Comparison of ENCODE assay signal across 20 mouse cellular contexts in genomic region chr14:60856199-60856912, GRCm38 (mm10).
DNase-seq lines count a peak whose midpoint lies in the region; ATAC-seq and TF ChIP-seq lines count a peak whose summit lies in the region.
"Had no signal": no experiment of that assay in that cellular context is flagged by ENCODE, and none has a peak within 500 bp of the region (broad histone marks: within the 10 kb centered on the region; RNA-seq: fewer than 3 reads in every experiment).

No protein-coding gene starts in this region.

- 23% methylated on average over 7 of the region's 7 CpGs for WGBS in heart, embryonic 12.5 days
- WGBS in kidney, embryonic 15.5 days: 16% methylated on average over 7 of the region's 7 CpGs
- WGBS in hindbrain, postnatal 0 days: 87% methylated on average over 7 of the region's 7 CpGs

- TF ChIP-seq CTCF in hindbrain, postnatal 0 days (IDR thresholded peaks at IDR 0.05; ENCODE audit: low read depth): no peak

- H3K9me3 ChIP-seq in heart, embryonic 12.5 days (replicated peaks): no peaks in the 10 kb centered on the region
- H3K9me3 ChIP-seq in kidney, embryonic 15.5 days (replicated peaks): no peaks in the 10 kb centered on the region
- no peaks in the 10 kb centered on the region for H3K9me3 ChIP-seq in hindbrain, postnatal 0 days (ENCODE audit: low read length)
- H3K9me3 ChIP-seq: forebrain, embryonic 12.5 days; hindbrain, embryonic 13.5 days; limb, embryonic 15.5 days; midbrain, embryonic 10.5 days; neural tube, embryonic 12.5 days had no signal

- ATAC-seq in heart, embryonic 12.5 days (ENCODE audit: insufficient number of reproducible peaks, low FRiP score): no peak
- peak; percentile 49; the same call in 1 of the 2 replicates for ATAC-seq in kidney, embryonic 15.5 days (replicated peaks; ENCODE audit: low FRiP score)
- ATAC-seq in hindbrain, postnatal 0 days: no peak

- peak overlapping the region; percentile 31; the same call in 1 of the 2 replicates for H3K4me2 ChIP-seq in heart, embryonic 12.5 days
- H3K4me2 ChIP-seq in kidney, embryonic 15.5 days: no peak overlapping the region
- no peak overlapping the region for H3K4me2 ChIP-seq in hindbrain, postnatal 0 days (ENCODE audit: low read depth, low read length)
- H3K4me2 ChIP-seq: forebrain, embryonic 12.5 days; hindbrain, embryonic 13.5 days; limb, embryonic 15.5 days; neural tube, embryonic 12.5 days had no signal

- peak overlapping the region; percentile 78 for H3K27ac ChIP-seq in heart, embryonic 12.5 days (ENCODE audit: poor library complexity, severe bottlenecking)
- peak overlapping the region; percentile 75 for H3K27ac ChIP-seq in kidney, embryonic 15.5 days
- no peak overlapping the region for H3K27ac ChIP-seq in hindbrain, postnatal 0 days
- H3K27ac ChIP-seq: forebrain, embryonic 12.5 days; hindbrain, embryonic 13.5 days; limb, embryonic 15.5 days; midbrain, embryonic 10.5 days; neural tube, embryonic 12.5 days had no signal

- peaks cover 43% of the 10 kb centered on the region for H3K4me1 ChIP-seq in heart, embryonic 12.5 days (replicated peaks)
- H3K4me1 ChIP-seq in kidney, embryonic 15.5 days: peaks cover 23% of the 10 kb centered on the region
- H3K4me1 ChIP-seq in hindbrain, postnatal 0 days (ENCODE audit: insufficient read depth, low read length): no peaks in the 10 kb centered on the region
- H3K4me1 ChIP-seq: forebrain, embryonic 12.5 days; hindbrain, embryonic 13.5 days; limb, embryonic 15.5 days; midbrain, embryonic 10.5 days; neural tube, embryonic 12.5 days had no signal

- DNase-seq in heart, adult 8-10 months (ENCODE audit: low spot score): no peak
- no peak for DNase-seq in kidney, adult 9 months
- DNase-seq in forelimb bud, embryonic 11.5 days (ENCODE audit: low read depth, low spot score): peak; percentile 33
- DNase-seq in lung, postnatal 10 days: peak; percentile 43
- no peak for DNase-seq in urinary bladder, postnatal 10 days (ENCODE audit: low spot score)
- DNase-seq in hindbrain, postnatal 0 days (ENCODE audit: low spot score): no peak
- DNase-seq: adrenal gland, adult 8-10 months; B cell, adult 2 months; cerebellum, postnatal 14 days; gastrocnemius, postnatal 36 days; kidney, adult 2 months; spleen, adult 18-20 months; thymus, postnatal 14 days had no signal

- H3K4me3 ChIP-seq in heart, embryonic 12.5 days: no peak overlapping the region
- H3K4me3 ChIP-seq in kidney, embryonic 15.5 days (replicated peaks): no peak overlapping the region
- no peak overlapping the region for H3K4me3 ChIP-seq in hindbrain, postnatal 0 days (ENCODE audit: low read length)
- H3K4me3 ChIP-seq: forebrain, embryonic 12.5 days; hindbrain, embryonic 13.5 days; limb, embryonic 15.5 days; midbrain, embryonic 10.5 days; neural tube, embryonic 12.5 days had no signal

- H3K36me3 ChIP-seq in heart, embryonic 12.5 days: peaks cover 13% of the 10 kb centered on the region
- H3K36me3 ChIP-seq in kidney, embryonic 15.5 days: peaks cover 17% of the 10 kb centered on the region
- 0 out of 2 replicates have a peak, but pooled peaks cover 6% of the 10 kb centered on the region for H3K36me3 ChIP-seq in hindbrain, postnatal 0 days (ENCODE audit: insufficient read depth, low read length)

- no peak overlapping the region for H3K9ac ChIP-seq in heart, embryonic 12.5 days
- H3K9ac ChIP-seq in kidney, embryonic 15.5 days: no peak overlapping the region
- no peak overlapping the region for H3K9ac ChIP-seq in hindbrain, postnatal 0 days (replicated peaks; ENCODE audit: low read length)
- H3K9ac ChIP-seq: forebrain, embryonic 12.5 days; hindbrain, embryonic 13.5 days; limb, embryonic 15.5 days; neural tube, embryonic 12.5 days had no signal

- no peaks in the 10 kb centered on the region for H3K27me3 ChIP-seq in heart, embryonic 12.5 days (replicated peaks)
- no peaks in the 10 kb centered on the region for H3K27me3 ChIP-seq in kidney, embryonic 15.5 days
- H3K27me3 ChIP-seq in hindbrain, postnatal 0 days (ENCODE audit: insufficient read depth, low read length): no peaks in the 10 kb centered on the region
- H3K27me3 ChIP-seq: forebrain, embryonic 12.5 days; hindbrain, embryonic 13.5 days; limb, embryonic 15.5 days; neural tube, embryonic 12.5 days had no signal

Comparison
In these comparisons a context has a peak if more than half of its experiments do, and no peak if none do; other contexts are left out.
1. DNase-seq: peak in forelimb bud, embryonic 11.5 days (single experiment) and lung, postnatal 10 days (single experiment); none in heart, adult 8-10 months (single experiment), kidney, adult 9 months (single experiment), urinary bladder, postnatal 10 days (single experiment) and hindbrain, postnatal 0 days (single experiment).